Mouse (Mus musculus) embryonic facial prominence, embryonic 13.5 days (tissue): ENCODE measurements around the gene Lrrc2. TPM values are rescaled to one million over a fixed set of nuclear protein-coding genes. Genes with fewer than 3 reads are reported as not detected.

ENCODE experiments used
- ATAC-seq: fragments of 200-750 bp; cut with Nextera tagmentation; 2 replicates; pipeline ENCODE4 v1.8.0; 2017; ENCODE audit warnings: low read depth; ENCODE audit not compliant: insufficient number of reproducible peaks, insufficient read depth, low FRiP score, low TSS enrichment
- H3K27ac ChIP-seq: fragments of 300-500 bp; sonication (generic); 2 replicates; pipeline ENCODE4 v1.5.1; 2015; ENCODE audit warnings: moderate library complexity, mild to moderate bottlenecking, inconsistent platforms
- H3K27me3 ChIP-seq: fragments of 300-500 bp; sonication (generic); 2 replicates; pipeline ENCODE4 v1.6.1; 2015; ENCODE audit warnings: mild to moderate bottlenecking, inconsistent platforms
- H3K36me3 ChIP-seq: fragments of 300-500 bp; sonication (generic); 2 replicates; pipeline ENCODE4 v1.6.1; 2015; ENCODE audit warnings: mild to moderate bottlenecking, inconsistent platforms
- H3K4me1 ChIP-seq: fragments of 300-500 bp; sonication (generic); 2 replicates; pipeline ENCODE4 v1.6.1; 2015; ENCODE audit warnings: inconsistent platforms
- H3K4me2 ChIP-seq: fragments of 300-500 bp; sonication (generic); 2 replicates; pipeline ENCODE4 v1.6.1; 2015; ENCODE audit warnings: moderate library complexity, mild to moderate bottlenecking, inconsistent platforms
- H3K4me3 ChIP-seq: fragments of 300-500 bp; sonication (generic); 2 replicates; pipeline ENCODE4 v1.5.1; 2015; ENCODE audit warnings: mild to moderate bottlenecking, inconsistent platforms
- H3K9ac ChIP-seq: fragments of 300-500 bp; sonication (generic); 2 replicates; pipeline ENCODE4 v1.6.1; 2015; ENCODE audit warnings: mild to moderate bottlenecking, inconsistent platforms
- H3K9me3 ChIP-seq: fragments of 300-500 bp; sonication (generic); 2 replicates; pipeline ENCODE4 v1.6.1; 2016; ENCODE audit warnings: inconsistent platforms
- WGBS: fragments of 180-500 bp; shearing (Covaris S2); methylation state at CpG from one replicate; pipeline ENCODE4 v1.1.7; 2015; ENCODE audit warnings: mixed read lengths; 5-methylcytosine and 5-hydroxymethylcytosine counted together
- polyA plus RNA-seq: library from polyadenylated mRNA; unstranded; fragments of >200 nt; fragmentation: Nextera tagmentation; extraction: Ambion mirVana; gene quantifications from 2 replicates; pipeline ENCODE4 v1.2.1, GENCODE M21; 2015

Lrrc2 gene
- 0.28 and 0.62 TPM in 2 replicates for polyA plus RNA-seq

DNA sequence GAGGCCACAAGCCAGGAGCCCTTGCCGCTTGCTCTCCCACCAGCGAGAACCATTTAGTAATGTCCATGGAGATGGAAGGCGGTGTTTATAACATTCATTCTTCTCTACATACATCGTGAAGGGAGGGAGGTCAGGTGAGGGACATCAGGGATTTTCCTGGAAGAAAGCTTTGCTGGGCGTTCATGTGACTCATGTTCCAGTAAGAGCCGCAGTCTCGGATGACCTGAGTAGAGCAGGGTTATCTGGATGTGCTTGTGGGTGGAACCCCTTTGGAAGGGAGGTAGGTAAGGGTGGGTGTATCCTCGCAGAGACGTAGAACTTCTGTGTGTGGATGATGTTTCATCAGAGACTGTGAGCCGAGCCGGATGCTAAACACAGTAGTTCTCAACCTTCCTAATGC lies at the start of gene Lrrc2:
Gene Lrrc2 (plus strand): TSS at position 149 of the 400 bp plus-strand sequence.
- no peaks in the 10 kb centered on the region for H3K9me3 ChIP-seq
- no peak within 1 kb of the TSS for H3K4me3 ChIP-seq
- peaks cover 63% of the 10 kb centered on the region for H3K27me3 ChIP-seq
- no peak within 1 kb of the TSS for H3K4me2 ChIP-seq
- no peak within 1 kb of the TSS for H3K27ac ChIP-seq
- H3K9ac ChIP-seq: no peak within 1 kb of the TSS
- no peaks in the 10 kb centered on the region for H3K36me3 ChIP-seq
- 89% methylated on average over 11 of the region's 11 CpGs for WGBS
- ATAC-seq: no peak
- peaks cover 17% of the 10 kb centered on the region for H3K4me1 ChIP-seq

- no peaks in the 10 kb centered on the region for H3K9me3 ChIP-seq
- H3K36me3 ChIP-seq: no peaks in the 10 kb centered on the region
- H3K4me1 ChIP-seq: no peaks in the 10 kb centered on the region
- no peak overlapping the region for H3K4me3 ChIP-seq
- WGBS: 83% methylated on average over 4 of the region's 4 CpGs
- H3K4me2 ChIP-seq: no peak overlapping the region
- H3K27ac ChIP-seq: no peak overlapping the region
- H3K27me3 ChIP-seq: no peaks in the 10 kb centered on the region; the same call in 1 of the 2 replicates
- ATAC-seq: no peak
- no peak overlapping the region for H3K9ac ChIP-seq
Observed at GRCm38 (mm10) chr9:110902271-110902670, 49.1 kb upstream of the Lrrc2 start.

- Histone ChIP-seq H3K9ac (no peak overlapping the region), H3K9me3 (no peaks in the 10 kb centered on the region), H3K4me3 (no peak overlapping the region), H3K27ac (no peak overlapping the region), H3K4me2 (no peak overlapping the region), H3K4me1 (peaks cover 6% of the 10 kb centered on the region; the same call in 1 of the 2 replicates), H3K27me3 (no peaks in the 10 kb centered on the region; the same call in 1 of the 2 replicates), H3K36me3 (no peaks in the 10 kb centered on the region)
- ATAC-seq: no peak
- WGBS: 89% methylated on average over 11 of the region's 11 CpGs
Observed at GRCm38 (mm10) chr9:110907201-110907837, 44.0 kb upstream of the Lrrc2 start.

GRCm38 (mm10) chr9:110907838-110908630 lies 43.3 kb upstream of the Lrrc2 start:
- 77% methylated on average over 4 of the region's 4 CpGs for WGBS
- ATAC-seq: no peak

DNA sequence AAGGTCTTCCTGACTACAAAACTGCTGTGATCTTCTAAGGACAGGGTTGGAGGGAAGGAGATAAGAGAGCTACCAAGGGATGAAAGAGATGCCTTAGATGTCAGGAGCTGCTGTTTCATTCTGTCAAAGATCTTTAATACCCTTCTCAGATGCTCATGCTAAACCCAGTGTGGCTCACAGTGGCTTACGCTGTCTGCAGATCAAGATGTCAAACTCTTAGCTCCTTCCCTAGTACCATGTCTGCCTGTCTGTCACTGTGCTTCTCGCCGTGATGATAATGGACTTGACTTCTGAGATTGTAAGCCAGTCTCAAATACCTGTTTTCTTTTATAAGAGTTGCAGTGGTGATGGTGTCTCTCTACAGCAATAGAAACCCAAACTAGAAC lies 42.7 kb upstream of the Lrrc2 start:
- Histone ChIP-seq H3K27me3 (no peaks in the 10 kb centered on the region; the same call in 1 of the 2 replicates), H3K36me3 (no peaks in the 10 kb centered on the region), H3K9ac (no peak overlapping the region), H3K4me3 (no peak overlapping the region), H3K4me1 (peaks cover 9% of the 10 kb centered on the region; the same call in 1 of the 2 replicates), H3K27ac (no peak overlapping the region), H3K4me2 (no peak overlapping the region), H3K9me3 (no peaks in the 10 kb centered on the region)
- ATAC-seq: no peak
- WGBS: 89% methylated on average over 3 of the region's 3 CpGs

More at GRCm38 (mm10) chr9:110907838-110908630, 43.3 kb upstream of the Lrrc2 start:
- Histone ChIP-seq H3K4me3 (no peak overlapping the region), H3K9me3 (no peaks in the 10 kb centered on the region), H3K27ac (no peak overlapping the region), H3K4me1 (peaks cover 9% of the 10 kb centered on the region; the same call in 1 of the 2 replicates), H3K4me2 (no peak overlapping the region), H3K36me3 (no peaks in the 10 kb centered on the region), H3K9ac (no peak overlapping the region), H3K27me3 (no peaks in the 10 kb centered on the region; the same call in 1 of the 2 replicates)

GRCm38 (mm10) chr9:110909371-110909967 lies 41.9 kb upstream of the Lrrc2 start:
- H3K4me3 ChIP-seq: no peak overlapping the region
- 76% methylated on average over 6 of the region's 6 CpGs for WGBS
- H3K36me3 ChIP-seq: no peaks in the 10 kb centered on the region
- peaks cover 9% of the 10 kb centered on the region; the same call in 1 of the 2 replicates for H3K4me1 ChIP-seq
- no peak overlapping the region for H3K27ac ChIP-seq
- H3K9ac ChIP-seq: no peak overlapping the region
- H3K4me2 ChIP-seq: no peak overlapping the region
- no peaks in the 10 kb centered on the region for H3K9me3 ChIP-seq
- no peaks in the 10 kb centered on the region for H3K27me3 ChIP-seq
- ATAC-seq: no peak

DNA sequence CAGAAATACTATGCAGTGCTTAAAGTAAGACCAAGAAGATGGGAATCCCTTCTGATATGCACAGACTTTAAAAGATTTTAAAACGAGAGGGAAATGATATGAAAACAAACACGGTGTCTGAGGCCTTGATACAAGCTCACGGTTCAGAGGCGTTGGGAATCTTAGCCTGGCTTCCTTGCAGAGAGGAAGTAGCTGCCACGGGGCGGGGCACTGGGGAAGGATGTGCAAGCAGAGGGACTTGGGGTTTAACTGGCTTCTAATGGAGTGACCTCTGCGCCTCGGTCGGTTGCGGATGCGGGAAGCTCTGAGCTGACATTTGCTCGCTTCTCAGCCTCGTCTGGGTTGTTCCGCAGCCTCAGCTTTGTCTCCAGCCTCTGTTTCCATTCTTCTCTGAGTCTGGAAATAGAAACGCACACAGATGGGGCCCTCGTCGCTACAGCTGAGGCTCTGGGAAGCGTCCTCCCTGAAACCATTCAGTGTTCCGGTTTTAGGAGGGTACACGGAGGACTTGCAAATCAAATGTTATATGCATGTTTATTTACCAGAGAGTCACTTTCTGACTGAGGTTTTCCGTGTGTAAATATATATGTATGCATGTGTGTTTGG lies 36.6 kb upstream of the Lrrc2 start:
- peaks cover 10% of the 10 kb centered on the region; the same call in 1 of the 2 replicates for H3K4me1 ChIP-seq
- no peaks in the 10 kb centered on the region for H3K36me3 ChIP-seq
- ATAC-seq: no peak
- H3K4me2 ChIP-seq: no peak overlapping the region
- WGBS: 52% methylated on average over 21 of the region's 21 CpGs
- H3K27ac ChIP-seq: no peak overlapping the region
- no peaks in the 10 kb centered on the region for H3K27me3 ChIP-seq
- no peak overlapping the region for H3K9ac ChIP-seq
- no peak overlapping the region for H3K4me3 ChIP-seq
- no peaks in the 10 kb centered on the region for H3K9me3 ChIP-seq

GRCm38 (mm10) chr9:110915466-110915865 lies 35.9 kb upstream of the Lrrc2 start:
- 57% methylated on average over 8 of the region's 8 CpGs for WGBS
- H3K4me1 ChIP-seq: peaks cover 7% of the 10 kb centered on the region; the same call in 1 of the 2 replicates
- no peak for ATAC-seq
- H3K27me3 ChIP-seq: no peaks in the 10 kb centered on the region
- no peak overlapping the region for H3K4me2 ChIP-seq
- H3K27ac ChIP-seq: 0 out of 2 replicates have a peak overlapping the region, but pooled peaks have one; percentile 23
- H3K36me3 ChIP-seq: no peaks in the 10 kb centered on the region
- H3K9me3 ChIP-seq: no peaks in the 10 kb centered on the region
- H3K4me3 ChIP-seq: no peak overlapping the region
- no peak overlapping the region for H3K9ac ChIP-seq

DNA sequence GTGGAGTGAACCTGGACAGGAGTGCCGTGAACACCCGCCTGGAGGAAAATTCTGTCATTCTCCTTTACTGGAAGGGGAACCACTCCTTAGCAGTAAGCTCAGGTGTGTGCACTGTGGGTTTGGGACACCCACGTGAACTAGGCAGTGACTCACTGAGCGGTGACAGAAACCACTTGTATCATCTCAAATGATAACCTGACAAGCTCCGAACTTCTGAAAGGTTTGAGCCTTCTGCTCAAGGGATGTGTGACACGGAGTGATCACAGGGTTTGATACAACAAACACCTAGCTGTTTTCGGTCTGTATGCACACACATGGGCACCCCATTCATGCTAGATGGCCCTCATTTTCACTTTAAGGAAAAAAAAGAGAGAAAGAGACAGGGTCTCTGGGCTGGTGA lies 34.6 kb upstream of the Lrrc2 start, which contains the start of gene Fam240a:
Gene Fam240a (minus strand): TSS at position 76 of the 400 bp plus-strand sequence.
- peaks cover 17% of the 10 kb centered on the region for H3K4me1 ChIP-seq
- no peaks in the 10 kb centered on the region for H3K9me3 ChIP-seq
- 87% methylated on average over 7 of the region's 7 CpGs for WGBS
- ATAC-seq: no peak
- no peak within 1 kb of the TSS; the same call in 1 of the 2 replicates for H3K27ac ChIP-seq
- no peaks in the 10 kb centered on the region for H3K27me3 ChIP-seq
- no peaks in the 10 kb centered on the region for H3K36me3 ChIP-seq
- no peak within 1 kb of the TSS for H3K9ac ChIP-seq
- H3K4me3 ChIP-seq: no peak within 1 kb of the TSS
- H3K4me2 ChIP-seq: no peak within 1 kb of the TSS

DNA sequence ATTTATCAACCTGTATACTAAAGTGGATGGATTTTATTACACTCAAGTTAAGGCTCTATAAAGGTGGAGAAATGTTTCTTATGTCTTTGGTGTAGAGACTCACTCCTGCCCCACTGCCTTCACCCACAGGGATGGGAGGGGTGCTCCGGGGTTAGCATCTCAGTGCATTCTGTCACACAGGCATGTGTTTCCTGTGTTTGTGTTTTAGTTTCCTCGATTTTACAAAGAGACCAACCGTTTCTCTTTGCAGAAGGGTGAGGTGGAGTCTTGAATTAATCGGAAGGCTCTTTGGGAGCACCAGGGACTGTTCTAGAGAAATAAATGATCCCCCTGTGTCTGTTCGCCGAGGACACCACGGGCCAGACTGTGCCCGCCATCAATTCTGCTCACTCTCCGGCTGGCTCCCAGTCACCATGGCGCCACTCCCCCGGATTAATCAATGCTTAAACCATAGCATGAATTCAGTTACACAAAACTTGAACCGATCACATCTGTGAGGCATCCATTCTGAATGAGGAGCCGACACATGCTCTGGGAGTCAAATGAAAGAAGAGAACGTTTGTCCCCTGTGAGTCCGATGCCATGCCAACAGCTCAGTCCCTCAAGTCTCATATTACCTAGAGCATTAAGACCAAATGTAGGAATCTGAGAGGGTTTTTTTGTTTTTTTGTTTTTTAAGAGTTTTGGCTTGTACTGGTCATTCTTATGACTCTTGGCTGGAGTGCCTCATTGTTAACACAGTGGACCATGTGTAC lies 30.5 kb upstream of the Lrrc2 start:
- peaks cover 13% of the 10 kb centered on the region for H3K4me1 ChIP-seq
- no peaks in the 10 kb centered on the region for H3K36me3 ChIP-seq
- no peaks in the 10 kb centered on the region for H3K27me3 ChIP-seq
- H3K9ac ChIP-seq: no peak overlapping the region
- ATAC-seq: no peak
- H3K9me3 ChIP-seq: no peaks in the 10 kb centered on the region
- H3K4me2 ChIP-seq: peak overlapping the region; percentile 36
- no peak overlapping the region for H3K4me3 ChIP-seq
- H3K27ac ChIP-seq: peak overlapping the region; percentile 55
- 29% methylated on average over 15 of the region's 15 CpGs for WGBS

DNA sequence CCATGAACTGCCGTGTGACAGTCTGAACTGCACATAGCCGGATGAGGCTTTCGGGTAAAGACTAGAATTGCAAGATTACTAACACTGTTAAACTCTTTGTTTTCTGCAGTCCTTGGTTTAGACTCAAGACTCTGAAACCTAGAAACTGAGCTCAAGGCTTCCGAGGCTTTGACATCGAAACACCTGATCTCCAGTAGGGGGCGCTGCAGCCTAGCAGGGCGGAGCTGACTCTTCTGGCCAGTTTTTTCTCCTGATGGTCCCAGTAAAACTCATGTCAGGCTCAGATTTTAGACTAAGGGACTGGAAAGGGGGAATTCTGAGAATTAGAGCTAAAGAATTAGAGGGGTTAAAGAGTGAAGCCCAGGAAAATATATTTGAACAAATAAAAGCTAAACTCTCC lies 28.6 kb upstream of the Lrrc2 start:
- no peak for ATAC-seq
- Histone ChIP-seq H3K4me2 (no peak overlapping the region), H3K9ac (no peak overlapping the region), H3K9me3 (no peaks in the 10 kb centered on the region), H3K27ac (no peak overlapping the region), H3K4me3 (no peak overlapping the region), H3K4me1 (peaks cover 9% of the 10 kb centered on the region), H3K36me3 (no peaks in the 10 kb centered on the region), H3K27me3 (no peaks in the 10 kb centered on the region)
- WGBS: 17% methylated on average over 7 of the region's 7 CpGs
